Mouse (Mus musculus) left cerebral cortex, postnatal 10 days (tissue): ENCODE measurements at regions not wholly inside any gene's neighbourhood (a gene's known extent, or its start where the extent isn't known, plus 50 kb on each side); places are given as distances from the start of the nearest gene placed in this dataset.

Experiments used
- DNase-seq, 2 experiments: peaks; one replicate each; pipeline ENCODE4 v3.0.0; 2021 to 2022; ENCODE audit warnings: low spot score in 2 of 2, mixed read lengths in 1 of 2; ENCODE audit errors: extremely low spot score in 1 of 2
- intact Hi-C: fragments of 180-260 bp; cut with DNase I; formaldehyde crosslinking; loops from one replicate; pipeline ENCODE4 v1.15.1; 2025

DNA sequence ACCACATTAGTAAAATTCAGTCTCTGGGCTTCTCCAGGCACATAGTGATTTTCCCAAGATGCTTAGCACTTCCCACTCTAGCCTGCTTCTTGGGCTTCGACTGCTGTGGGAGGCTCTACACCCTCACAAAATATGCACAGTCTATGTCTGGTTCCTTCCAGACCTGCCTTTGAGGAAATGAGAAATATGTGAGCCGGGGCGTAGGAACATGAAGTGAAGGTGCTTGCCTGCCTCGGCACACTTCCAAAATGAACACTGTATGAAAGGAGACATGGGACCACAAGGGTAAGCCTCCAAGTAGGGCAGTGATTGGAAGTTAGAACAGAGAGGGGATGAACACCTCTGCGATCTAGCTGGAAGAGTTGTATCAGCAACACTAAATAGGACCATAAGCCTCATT lies 54.5 kb downstream of the Gm10260 start:
- peak in 1 of 2 experiments; percentile 20 for DNase-seq
- intact Hi-C loops = no loop called here

DNA sequence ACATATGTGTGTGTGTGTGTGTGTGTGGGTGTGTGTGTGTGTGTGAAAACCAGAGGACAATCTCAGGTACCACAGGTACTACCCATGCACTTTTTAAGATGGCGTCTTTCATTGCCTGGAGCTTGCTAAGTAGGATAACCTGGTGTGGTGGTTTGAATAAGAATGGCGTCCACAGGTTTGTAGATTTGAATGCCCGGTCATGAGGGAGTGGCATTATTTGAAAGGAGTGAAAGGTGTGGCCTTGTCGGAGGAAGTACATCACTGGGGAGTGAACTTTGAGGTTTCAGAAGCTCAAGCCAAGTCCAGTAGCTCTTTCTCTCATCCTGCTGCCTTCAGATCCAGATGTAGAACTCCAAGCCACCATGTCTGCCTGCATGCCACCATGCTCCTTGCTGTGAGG lies 55.9 kb downstream of the Gm10260 start:
- no peak for DNase-seq
- intact Hi-C loops = no loop called here

DNA sequence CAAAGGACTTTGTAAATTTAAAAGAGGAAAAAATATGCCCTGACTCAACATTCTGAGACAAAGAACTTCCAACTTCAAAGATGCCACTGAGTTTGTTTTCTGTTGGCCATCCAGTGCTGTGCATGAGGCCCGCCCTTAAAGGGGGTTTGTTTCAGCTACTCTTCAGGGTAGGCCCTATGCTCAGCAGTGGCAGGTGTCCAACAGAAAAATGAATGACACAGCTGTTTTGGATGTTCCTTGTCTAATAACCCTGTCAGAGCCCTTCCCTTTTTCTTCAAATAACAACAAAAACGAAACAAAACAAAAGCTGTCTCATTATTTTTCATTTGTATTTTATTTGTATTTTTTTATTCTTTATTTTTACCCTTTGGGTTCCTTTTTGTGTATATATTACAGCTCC lies 61.5 kb downstream of the Gm10260 start:
- DNase-seq = no peak
- intact Hi-C loops = no loop called here

GRCm38 (mm10) chr13:97698317-97698716 lies 62.1 kb downstream of the Gm10260 start:
- no peak for DNase-seq
- intact Hi-C loops = no loop called here

DNA sequence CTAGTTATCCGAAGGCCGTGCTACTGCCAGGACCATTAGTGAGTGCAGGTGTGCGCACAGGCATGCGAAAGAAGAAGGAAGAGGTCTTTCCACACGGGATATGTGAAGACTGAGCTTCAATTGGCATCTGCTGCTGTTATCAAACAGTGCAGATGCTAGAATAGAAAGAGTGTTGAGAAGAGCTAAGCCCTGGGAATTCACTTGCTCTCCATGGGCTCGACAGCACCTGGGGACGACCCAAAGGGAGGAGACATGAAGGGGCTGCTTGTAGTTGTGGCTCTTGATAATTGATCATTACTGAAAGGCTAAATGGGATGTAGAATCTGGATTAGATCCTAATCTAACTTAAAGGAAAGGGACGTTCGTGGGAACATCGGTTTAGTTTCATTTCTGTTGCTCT lies 63.2 kb downstream of the Gm10260 start:
- intact Hi-C loops = no loop called here
- no peak for DNase-seq

- intact Hi-C loops = no loop called here
- no peak for DNase-seq
These were observed 65.4 kb downstream of the Gm10260 start for GRCm38 (mm10) chr13:97695022-97695421.

DNA sequence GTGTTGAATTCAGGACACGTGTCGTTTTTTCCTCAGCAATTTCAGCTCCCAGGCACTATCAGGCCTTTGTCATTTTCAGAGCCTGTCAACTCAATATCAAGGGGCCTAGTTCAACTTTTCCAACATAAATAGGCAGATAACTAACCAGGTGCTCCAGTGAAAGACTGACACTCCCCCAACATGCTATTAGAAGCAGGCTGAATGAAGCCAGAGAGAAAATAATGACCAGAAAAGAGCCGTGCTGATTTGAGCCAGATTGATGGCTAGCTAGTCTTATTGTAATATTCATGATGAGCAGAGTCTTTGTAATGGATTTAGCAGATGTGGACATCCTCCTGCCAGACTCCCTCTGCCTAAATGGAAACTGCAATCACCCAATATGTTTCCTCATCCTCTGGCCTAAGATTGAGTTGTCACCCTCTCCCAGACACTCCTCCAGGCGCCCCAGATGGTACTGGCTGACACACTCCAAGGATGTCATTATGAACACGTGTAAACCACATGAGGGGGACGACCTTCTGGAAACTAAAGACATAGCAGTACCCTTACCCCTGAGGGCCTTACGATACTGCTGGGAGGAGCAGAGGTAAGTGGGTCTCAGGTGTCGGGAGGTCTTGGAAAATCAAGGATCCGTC lies 66.0 kb downstream of the Gm10260 start:
- intact Hi-C loops = no loop called here
- DNase-seq = no peak

DNA sequence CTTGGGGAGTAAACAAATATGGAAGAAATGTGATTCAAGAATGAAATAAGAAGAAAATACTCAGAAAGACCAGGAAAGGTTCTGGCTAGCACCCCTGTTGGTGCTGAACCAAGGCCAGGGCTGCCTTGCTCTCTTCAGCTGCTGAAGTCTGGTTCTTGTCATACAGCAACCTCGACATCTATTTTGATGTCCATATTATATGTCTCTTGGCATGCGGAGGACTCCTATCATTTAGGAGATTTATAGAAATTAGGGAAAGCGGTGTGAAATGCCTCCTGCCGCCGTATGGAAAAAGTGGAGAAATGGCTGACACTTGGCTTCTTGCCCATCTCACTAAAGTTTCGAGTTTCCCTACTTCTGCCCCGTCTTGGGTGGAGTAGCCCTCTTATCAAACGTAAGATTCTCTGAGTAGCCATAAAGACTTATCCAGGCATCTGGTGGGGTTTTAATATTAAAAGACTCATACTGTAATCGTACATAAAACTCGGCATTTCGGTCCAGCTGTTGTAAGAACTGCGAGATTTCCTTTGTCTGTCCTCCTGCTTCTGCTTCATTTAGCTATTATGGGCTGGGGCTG lies 72.0 kb downstream of the Gm10260 start:
- intact Hi-C loops = no loop called here
- no peak for DNase-seq

DNA sequence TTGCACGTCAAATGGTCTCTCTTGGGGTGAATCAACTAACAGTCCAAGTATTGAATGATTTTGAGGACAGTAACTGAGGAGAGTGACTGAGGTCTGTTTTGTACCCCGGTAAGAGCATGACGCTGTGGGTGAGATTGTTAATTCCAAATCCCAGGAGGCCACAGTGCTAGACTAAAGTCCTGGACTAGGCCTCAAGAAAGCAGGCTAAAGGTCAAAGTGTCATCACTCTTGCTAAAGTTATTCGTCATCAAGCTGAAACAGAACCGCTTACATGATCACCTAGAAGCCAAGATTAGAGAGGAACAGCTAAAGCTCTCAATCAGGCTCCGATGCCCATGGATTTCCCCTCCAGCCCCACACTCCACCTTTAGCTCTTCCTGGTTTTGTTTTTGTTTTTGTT lies 76.6 kb downstream of the Gm10260 start:
- intact Hi-C loops = no loop called here
- DNase-seq = no peak

DNA sequence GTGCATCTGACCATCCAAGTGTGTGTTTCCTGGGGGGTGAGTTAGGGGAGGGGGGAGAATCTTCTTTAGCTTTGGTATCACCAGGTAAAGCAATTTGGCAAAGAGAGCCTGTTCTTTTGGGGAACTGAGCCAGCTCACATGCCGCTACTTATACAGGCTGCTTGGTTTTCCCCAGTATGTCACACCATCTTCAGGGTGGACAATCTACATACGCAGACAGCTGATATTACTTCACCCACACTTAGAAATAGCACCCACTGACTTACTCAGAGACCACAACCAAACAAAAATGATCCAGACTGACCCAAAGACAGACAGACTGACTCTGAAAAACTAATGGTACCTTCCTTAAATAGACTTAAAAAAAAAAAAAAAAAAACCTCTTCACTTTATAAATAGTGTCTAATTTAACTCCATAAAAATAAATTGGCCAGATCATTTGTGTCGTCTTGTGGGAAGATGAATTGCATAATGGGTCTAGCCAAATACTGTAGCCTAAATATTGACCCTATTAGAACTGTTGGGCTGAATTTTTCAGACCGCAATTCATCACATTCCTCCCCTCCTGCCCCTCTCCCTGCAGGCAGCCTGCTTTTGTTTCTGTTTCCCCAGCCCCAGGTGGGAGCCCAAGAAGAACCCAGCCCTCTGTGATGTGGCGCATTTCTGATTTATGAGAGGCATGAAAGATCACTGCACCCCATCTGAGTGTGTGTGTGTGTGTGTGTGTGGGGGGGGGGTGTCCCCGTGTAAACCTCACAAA lies 79.0 kb downstream of the Gm10260 start:
- DNase-seq = no peak
- intact Hi-C loops = no loop called here

- intact Hi-C loops = no loop called here
These were observed 80.0 kb downstream of the Gm10260 start for GRCm38 (mm10) chr13:97680283-97680896.

DNA sequence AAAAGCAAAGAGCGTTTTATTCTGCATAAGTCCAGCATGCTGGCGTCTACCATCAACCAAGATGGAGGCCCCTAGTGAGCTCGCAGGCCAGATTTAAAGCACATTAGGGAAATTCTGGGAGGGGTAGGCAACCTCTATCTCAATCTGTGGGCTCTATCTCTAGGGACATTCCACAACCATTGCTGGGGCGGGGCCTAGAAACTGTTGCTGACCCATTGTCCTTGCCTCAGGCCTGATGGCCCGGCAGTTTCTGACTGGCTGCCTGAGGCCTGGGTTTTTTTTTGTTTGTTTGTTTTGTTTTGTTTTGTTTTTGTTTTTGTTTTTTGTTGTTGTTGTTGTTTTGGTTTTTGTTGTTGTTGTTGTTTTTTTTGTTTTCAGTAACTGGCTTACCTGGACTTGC lies 81.4 kb downstream of the Gm10260 start:
- intact Hi-C loops = no loop called here
- no peak for DNase-seq

More at GRCm38 (mm10) chr13:97680283-97680896, 80.0 kb downstream of the Gm10260 start:
- no peak for DNase-seq

GRCm38 (mm10) chr13:97676536-97677048 lies 83.8 kb downstream of the Gm10260 start:
- DNase-seq = no peak
- intact Hi-C loops = no loop called here

- intact Hi-C loops = no loop called here
- DNase-seq = no peak
These were observed 87.3 kb downstream of the Gm10260 start for GRCm38 (mm10) chr13:97673107-97673506.

GRCm38 (mm10) chr13:97672038-97672675 lies 88.3 kb downstream of the Gm10260 start:
- intact Hi-C loops = no loop called here

GRCm38 (mm10) chr13:97669366-97669765 lies 91.1 kb downstream of the Gm10260 start:
- DNase-seq = no peak
- intact Hi-C loops = no loop called here

More at GRCm38 (mm10) chr13:97672038-97672675, 88.3 kb downstream of the Gm10260 start:
- no peak for DNase-seq

- intact Hi-C loops = no loop called here
- DNase-seq = no peak
These were observed 91.5 kb downstream of the Gm10260 start for GRCm38 (mm10) chr13:97668910-97669309.

GRCm38 (mm10) chr13:97667313-97667712 lies 93.1 kb downstream of the Gm10260 start:
- intact Hi-C loops = no loop called here
- peak in 1 of 2 experiments; percentile 52 for DNase-seq

DNA sequence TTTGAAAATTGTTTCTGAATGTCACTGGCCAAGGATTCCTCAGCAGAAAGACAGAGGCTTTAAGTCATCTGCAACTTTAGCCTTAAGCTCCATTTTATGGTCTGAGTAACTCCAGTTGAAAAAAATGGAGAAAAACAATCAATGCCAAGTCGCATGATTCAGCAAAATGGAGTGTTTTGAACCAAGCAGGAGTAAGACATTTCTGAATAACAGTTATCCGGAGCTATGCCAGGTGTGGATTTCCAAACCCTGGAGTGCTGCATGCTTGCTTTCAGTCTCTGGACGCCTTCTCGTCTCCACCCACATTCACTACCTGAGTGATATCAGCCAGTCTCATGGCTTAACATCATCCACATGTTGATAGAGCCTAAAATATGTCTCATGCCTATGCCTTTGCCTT lies 93.7 kb downstream of the Gm10260 start:
- DNase-seq = no peak
- intact Hi-C loops = no loop called here
